In genomic region chr2:135805748-135806685, GRCm38 (mm10) we compare ENCODE assay signal across 15 mouse cellular contexts.
DNase-seq lines count a peak whose midpoint lies in the region; TF ChIP-seq lines count a peak whose summit lies in the region.
"Had no signal": no experiment of that assay in that cellular context is flagged by ENCODE, and none has a peak within 500 bp of the region (broad histone marks: within the 10 kb centered on the region; RNA-seq: fewer than 3 reads in every experiment).

No protein-coding gene starts in this region.

- H3K27me3 ChIP-seq in C2C12 (ENCODE audit: control insufficient read depth, insufficient read depth, insufficient read length), result no peaks in the 10 kb centered on the region
- H3K27me3 ChIP-seq: embryonic facial prominence, embryonic 12.5 days; hindbrain, embryonic 15.5 days; limb, embryonic 12.5 days had no signal

- peak; percentile 65 for DNase-seq in 3T3-L1 (ENCODE audit: low read depth, low spot score)
- DNase-seq in brain, adult 2 months (ENCODE audit: low read depth, low spot score), result peak; percentile 82
- DNase-seq in cerebellum, postnatal 10 days, result peak; percentile 60 to 64
- no peak for DNase-seq in left cerebral cortex, postnatal 36 days (ENCODE audit: low spot score in 2 of 2)
- DNase-seq in spleen, postnatal 10 days (ENCODE audit: low spot score in 2 of 2), result no peak
- DNase-seq in gastrocnemius, postnatal 4 days (ENCODE audit: low spot score in 2 of 2), result no peak
- DNase-seq: forebrain, postnatal 0 days; gastrocnemius, postnatal 10 days; heart, postnatal 36 days; kidney, postnatal 10 days; lung, postnatal 10 days had no signal

- no peak overlapping the region for H3ac ChIP-seq in C2C12 (ENCODE audit: control insufficient read depth, insufficient read length, low read depth)

- intact Hi-C loops in left cerebral cortex, postnatal 36 days (cut with DNase I), result no loop called here

- no peak for TF ChIP-seq CTCF in C2C12 (IDR thresholded peaks at IDR 0.05; ENCODE audit: control insufficient read depth, insufficient read depth, insufficient read length)

- H3K36me3 ChIP-seq in C2C12 (ENCODE audit: control insufficient read depth, insufficient read depth), result no peaks in the 10 kb centered on the region
- H3K36me3 ChIP-seq: embryonic facial prominence, embryonic 12.5 days; hindbrain, embryonic 15.5 days; limb, embryonic 12.5 days had no signal

- no peaks in the 10 kb centered on the region for H3K79me2 ChIP-seq in C2C12 (ENCODE audit: control insufficient read depth, insufficient read depth)

- H3K79me3 ChIP-seq in C2C12 (ENCODE audit: low read depth), result no peaks in the 10 kb centered on the region

- H3K4me3 ChIP-seq in C2C12 (ENCODE audit: insufficient read depth, poor library complexity, severe bottlenecking), result no peak overlapping the region
- H3K4me3 ChIP-seq: embryonic facial prominence, embryonic 12.5 days; hindbrain, embryonic 15.5 days; limb, embryonic 12.5 days had no signal

TF ChIP-seq in C2C12, 6 proteins besides CTCF, POLR2A, EP300 and RAD21:
- TF ChIP-seq MAX (IDR thresholded peaks at IDR 0.05), result no peak
- TF ChIP-seq CEBPB (IDR thresholded peaks at IDR 0.05; ENCODE audit: low read depth), result peak; percentile 74

Comparison
In these comparisons a context has a peak if more than half of its experiments do, and no peak if none do; other contexts are left out.
1. DNase-seq: peak in 3T3-L1 (single experiment), brain, adult 2 months (single experiment) and cerebellum, postnatal 10 days (2 of 2); none in left cerebral cortex, postnatal 36 days (0 of 2), spleen, postnatal 10 days (0 of 2) and gastrocnemius, postnatal 4 days (0 of 2).